Mouse (Mus musculus): ENCODE results near the gene Prkn. TPM values are rescaled to one million over a fixed set of nuclear protein-coding genes. Genes with fewer than 3 reads are reported as not detected.

The Prkn gene
- total and polyA plus RNA-seq, 2 experiments from 2014 or later: 6.2 to 6.8 TPM

GRCm38 (mm10) chr17:11260663-11261062 lies 420.5 kb downstream of the Prkn start:
- Histone ChIP-seq H3K4me2 (ENCODE audit: low read depth) (no peak overlapping the region), H3K4me3 (ENCODE audit: low read depth, low read length) (no peak overlapping the region), H3K27ac (ENCODE audit: low read depth, low read length) (no peak overlapping the region), H3K27me3 (ENCODE audit: insufficient read depth, low read length) (no peaks in the 10 kb centered on the region), H3K4me1 (ENCODE audit: insufficient read depth) (no peaks in the 10 kb centered on the region), H3K9ac (no peak overlapping the region), H3K36me3 (ENCODE audit: insufficient read depth) (no peaks in the 10 kb centered on the region), H3K9me3 (ENCODE audit: low read length) (no peaks in the 10 kb centered on the region)
- 70% methylated on average over 8 of the region's 8 CpGs for WGBS
- ATAC-seq: no peak
- peak; percentile 20 for DNase-seq
- no peak for TF ChIP-seq CTCF (IDR thresholded peaks at IDR 0.05; ENCODE audit: low read depth)

- no peak for ATAC-seq
- WGBS: 84% methylated on average over 5 of the region's 5 CpGs
Observed at GRCm38 (mm10) chr17:11261679-11262078, 421.5 kb downstream of the Prkn start.

GRCm38 (mm10) chr17:11267951-11268350 lies 427.8 kb downstream of the Prkn start:
- Histone ChIP-seq H3K4me3 (ENCODE audit: low read depth, low read length) (no peak overlapping the region), H3K9ac (no peak overlapping the region), H3K36me3 (ENCODE audit: insufficient read depth) (no peaks in the 10 kb centered on the region), H3K9me3 (ENCODE audit: low read length) (no peaks in the 10 kb centered on the region), H3K4me2 (ENCODE audit: low read depth) (no peak overlapping the region), H3K4me1 (ENCODE audit: insufficient read depth) (no peaks in the 10 kb centered on the region), H3K27me3 (ENCODE audit: insufficient read depth, low read length) (no peaks in the 10 kb centered on the region), H3K27ac (ENCODE audit: low read depth, low read length) (no peak overlapping the region)
- 88% methylated on average over 4 of the region's 4 CpGs for WGBS
- DNase-seq (no peak), ATAC-seq (no peak)
- no peak for TF ChIP-seq CTCF (IDR thresholded peaks at IDR 0.05; ENCODE audit: low read depth)

More at GRCm38 (mm10) chr17:11261679-11262078, 421.5 kb downstream of the Prkn start:
- Histone ChIP-seq H3K4me1 (ENCODE audit: insufficient read depth) (no peaks in the 10 kb centered on the region), H3K9me3 (ENCODE audit: low read length) (no peaks in the 10 kb centered on the region), H3K4me3 (ENCODE audit: low read depth, low read length) (no peak overlapping the region), H3K27me3 (ENCODE audit: insufficient read depth, low read length) (no peaks in the 10 kb centered on the region), H3K9ac (no peak overlapping the region), H3K27ac (ENCODE audit: low read depth, low read length) (no peak overlapping the region), H3K36me3 (ENCODE audit: insufficient read depth) (no peaks in the 10 kb centered on the region), H3K4me2 (ENCODE audit: low read depth) (no peak overlapping the region)
- no peak for TF ChIP-seq CTCF (IDR thresholded peaks at IDR 0.05; ENCODE audit: low read depth)
- DNase-seq: no peak

GRCm38 (mm10) chr17:11270179-11270578 lies 430.0 kb downstream of the Prkn start:
- WGBS: 78% methylated on average over 4 of the region's 4 CpGs
- ATAC-seq (no peak), DNase-seq (no peak)
- Histone ChIP-seq H3K36me3 (ENCODE audit: insufficient read depth) (no peaks in the 10 kb centered on the region), H3K4me1 (ENCODE audit: insufficient read depth) (no peaks in the 10 kb centered on the region), H3K4me3 (ENCODE audit: low read depth, low read length) (no peak overlapping the region), H3K9me3 (ENCODE audit: low read length) (no peaks in the 10 kb centered on the region), H3K27me3 (ENCODE audit: insufficient read depth, low read length) (no peaks in the 10 kb centered on the region), H3K27ac (ENCODE audit: low read depth, low read length) (no peak overlapping the region), H3K9ac (no peak overlapping the region), H3K4me2 (ENCODE audit: low read depth) (no peak overlapping the region)
- TF ChIP-seq CTCF (IDR thresholded peaks at IDR 0.05; ENCODE audit: low read depth): no peak

DNA sequence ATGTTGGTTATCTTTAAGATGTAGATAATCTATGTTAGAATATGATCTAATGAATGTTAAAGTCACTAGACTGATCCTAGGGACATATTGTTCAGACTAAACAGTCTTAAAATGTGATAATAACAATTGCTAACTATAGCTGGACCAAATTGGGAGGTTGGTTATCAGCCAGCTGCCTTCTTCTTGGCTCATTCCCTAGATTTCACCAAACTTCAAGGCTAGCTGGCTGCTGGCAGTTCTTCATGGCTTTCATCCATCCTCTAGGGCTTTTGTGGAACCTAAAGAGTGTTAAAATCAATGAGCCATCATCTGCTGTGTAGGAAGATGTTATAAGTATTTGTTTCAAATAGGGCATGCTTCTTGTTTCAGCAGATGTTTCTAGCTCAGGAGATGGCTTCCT lies 431.7 kb downstream of the Prkn start:
- Histone ChIP-seq H3K4me2 (ENCODE audit: low read depth) (no peak overlapping the region), H3K27ac (ENCODE audit: low read depth, low read length) (no peak overlapping the region), H3K4me3 (ENCODE audit: low read depth, low read length) (no peak overlapping the region), H3K4me1 (ENCODE audit: insufficient read depth) (no peaks in the 10 kb centered on the region), H3K9ac (no peak overlapping the region), H3K36me3 (ENCODE audit: insufficient read depth) (no peaks in the 10 kb centered on the region), H3K9me3 (ENCODE audit: low read length) (no peaks in the 10 kb centered on the region), H3K27me3 (ENCODE audit: insufficient read depth, low read length) (no peaks in the 10 kb centered on the region)
- ATAC-seq: no peak
- peak; percentile 25 for DNase-seq
- no peak for TF ChIP-seq CTCF (IDR thresholded peaks at IDR 0.05; ENCODE audit: low read depth)

DNA sequence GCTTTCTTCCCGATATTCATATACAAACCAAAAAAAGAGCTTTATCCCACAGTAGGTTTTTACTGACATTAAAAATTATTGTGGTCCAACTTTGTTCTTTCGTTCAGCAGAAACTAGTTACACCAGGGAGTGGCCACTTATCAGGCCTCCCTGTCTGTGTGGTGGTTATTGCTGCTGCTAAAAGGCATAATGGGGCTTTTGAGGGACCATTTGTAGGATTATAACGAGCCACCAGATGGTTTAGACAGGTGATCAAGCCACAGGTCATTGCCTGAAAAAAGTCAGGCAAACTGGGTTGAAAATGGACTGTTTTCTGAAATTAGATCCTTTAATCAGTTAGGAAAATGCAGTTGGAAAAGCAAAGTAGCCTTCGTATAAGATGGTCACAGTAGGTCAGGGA lies 444.1 kb downstream of the Prkn start:
- DNase-seq (no peak), ATAC-seq (no peak)
- Histone ChIP-seq H3K4me3 (ENCODE audit: low read depth, low read length) (no peak overlapping the region), H3K4me2 (ENCODE audit: low read depth) (no peak overlapping the region), H3K27ac (ENCODE audit: low read depth, low read length) (no peak overlapping the region), H3K27me3 (ENCODE audit: insufficient read depth, low read length) (no peaks in the 10 kb centered on the region), H3K9ac (no peak overlapping the region), H3K36me3 (ENCODE audit: insufficient read depth) (no peaks in the 10 kb centered on the region), H3K9me3 (ENCODE audit: low read length) (no peaks in the 10 kb centered on the region), H3K4me1 (ENCODE audit: insufficient read depth) (no peaks in the 10 kb centered on the region)
- TF ChIP-seq CTCF (IDR thresholded peaks at IDR 0.05; ENCODE audit: low read depth): no peak
- WGBS: 67% methylated on average over 4 of the region's 4 CpGs

DNA sequence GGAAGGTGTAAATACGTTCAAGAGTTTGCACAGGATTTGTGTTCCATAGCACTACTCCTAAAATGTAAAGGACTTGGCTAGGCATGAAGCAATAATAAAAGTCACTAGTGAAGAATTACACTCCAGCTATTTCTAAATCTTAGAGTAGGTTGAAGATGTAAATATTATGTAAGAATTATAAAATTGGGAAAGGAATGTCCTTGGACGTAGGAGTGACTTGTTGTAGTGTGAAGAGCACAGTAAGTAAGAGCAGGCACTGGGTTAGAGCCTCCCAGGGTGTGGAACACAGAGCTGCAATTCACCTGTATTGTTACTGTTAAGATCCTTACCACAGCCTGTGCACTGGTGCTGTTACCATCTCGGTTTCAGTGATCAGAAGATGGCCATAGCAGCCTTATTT lies 450.0 kb downstream of the Prkn start:
- no peak overlapping the region for H3K9ac ChIP-seq
- TF ChIP-seq CTCF (IDR thresholded peaks at IDR 0.05; ENCODE audit: low read depth): no peak
- WGBS: 84% methylated on average over 3 of the region's 3 CpGs

DNA sequence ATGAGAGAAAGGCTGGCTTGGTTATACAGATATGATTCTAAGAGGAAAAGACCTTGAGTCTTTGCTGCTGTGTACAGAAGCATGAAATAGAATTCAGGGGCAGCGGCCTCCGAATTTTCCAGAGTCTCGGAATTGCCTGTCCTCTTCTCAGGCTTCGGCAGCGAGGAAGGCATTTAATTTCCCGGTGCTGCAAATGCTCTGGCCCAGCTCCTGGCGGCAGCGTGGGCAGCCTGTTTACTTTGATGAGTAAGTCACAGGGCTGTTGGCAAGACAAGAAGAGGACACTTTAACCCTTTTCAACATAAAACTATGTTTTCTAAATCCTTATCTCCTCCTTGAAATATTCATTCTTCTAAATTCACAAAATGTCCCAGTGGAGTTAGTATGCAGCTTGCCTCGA lies 462.9 kb downstream of the Prkn start:
- ATAC-seq (no peak), DNase-seq (no peak)
- 49% methylated on average over 9 of the region's 9 CpGs for WGBS
- Histone ChIP-seq H3K4me2 (ENCODE audit: low read depth) (no peak overlapping the region), H3K27me3 (ENCODE audit: insufficient read depth, low read length) (no peaks in the 10 kb centered on the region), H3K9ac (no peak overlapping the region), H3K4me3 (ENCODE audit: low read depth, low read length) (no peak overlapping the region), H3K4me1 (ENCODE audit: insufficient read depth) (no peaks in the 10 kb centered on the region), H3K9me3 (ENCODE audit: low read length) (no peaks in the 10 kb centered on the region), H3K36me3 (ENCODE audit: insufficient read depth) (no peaks in the 10 kb centered on the region), H3K27ac (ENCODE audit: low read depth, low read length) (no peak overlapping the region)
- TF ChIP-seq CTCF (IDR thresholded peaks at IDR 0.05; ENCODE audit: low read depth): no peak

More for the DNA sequence above, 450.0 kb downstream of the Prkn start:
- ATAC-seq (no peak), DNase-seq (no peak)
- Histone ChIP-seq H3K4me1 (ENCODE audit: insufficient read depth) (no peaks in the 10 kb centered on the region), H3K27me3 (ENCODE audit: insufficient read depth, low read length) (no peaks in the 10 kb centered on the region), H3K27ac (ENCODE audit: low read depth, low read length) (no peak overlapping the region), H3K9me3 (ENCODE audit: low read length) (no peaks in the 10 kb centered on the region), H3K4me2 (ENCODE audit: low read depth) (no peak overlapping the region), H3K4me3 (ENCODE audit: low read depth, low read length) (no peak overlapping the region), H3K36me3 (ENCODE audit: insufficient read depth) (no peaks in the 10 kb centered on the region)

All from forebrain, postnatal 0 days (tissue).